Mouse (Mus musculus) heart, adult 18-20 months (tissue): ENCODE results near the gene Hdhd3. TPM values are rescaled to one million over a fixed set of nuclear protein-coding genes. Genes with fewer than 3 reads are reported as not detected.

Experiments
- DNase-seq, 2 experiments: peaks; one replicate each; pipeline ENCODE4 v3.0.0; 2021 to 2022; ENCODE audit warnings: mixed read lengths in 1 of 2
- long read RNA-seq, 2 experiments: library from polyadenylated mRNA; stranded (forward); transcript quantifications; one replicate each; pipeline ENCODE4 v2.0.0; 2021
- total RNA-seq, 2 experiments: library from RNA; stranded (reverse); gene quantifications; 2 replicates each; pipeline ENCODE4 v1.2.3; 2021

Gene Hdhd3
- total RNA-seq: 1 to 10 TPM; 3.4 to 4.0 TPM
- long read RNA-seq, experiment 1, partial matches to known transcripts: 0 of 4 reads
- long read RNA-seq, experiment 1, other reads (novel, unspliced or antisense): 0 of 4 reads
- long read RNA-seq, experiment 2, partial matches to known transcripts: 0 of 2 reads
- long read RNA-seq, experiment 2, other reads (novel, unspliced or antisense): 0 of 2 reads

GRCm38 (mm10) chr4:62503374-62503970 lies at the start of gene Hdhd3:
Hdhd3 (minus strand) TSS chr4:62503467.
- DNase-seq: no peak

GRCm38 (mm10) chr4:62551966-62552365 lies 48.7 kb upstream of the Hdhd3 start:
- DNase-seq: no peak

GRCm38 (mm10) chr4:62544801-62545200 lies 41.5 kb upstream of the Hdhd3 start:
- no peak for DNase-seq

- no peak for DNase-seq
These were observed 40.5 kb upstream of the Hdhd3 start for GRCm38 (mm10) chr4:62543782-62544181.

GRCm38 (mm10) chr4:62541802-62542201 lies 38.5 kb upstream of the Hdhd3 start:
- DNase-seq: no peak

GRCm38 (mm10) chr4:62533729-62534128 lies 30.5 kb upstream of the Hdhd3 start:
- no peak for DNase-seq

GRCm38 (mm10) chr4:62527655-62528054 lies 24.4 kb upstream of the Hdhd3 start:
- no peak for DNase-seq

GRCm38 (mm10) chr4:62526256-62526655 lies 23.0 kb upstream of the Hdhd3 start:
- DNase-seq: no peak

GRCm38 (mm10) chr4:62525489-62525811 lies 22.2 kb upstream of the Hdhd3 start:
- no peak for DNase-seq

GRCm38 (mm10) chr4:62524651-62525488 lies 21.6 kb upstream of the Hdhd3 start, which contains the start of the genes Pole3 and 4933430I17Rik:
Pole3 (minus strand) TSS chr4:62525068.
4933430I17Rik (plus strand) TSS chr4:62525369.
- DNase-seq: peak; percentile 96 to 99

GRCm38 (mm10) chr4:62520892-62521400 lies 17.7 kb upstream of the Hdhd3 start:
- DNase-seq: no peak

GRCm38 (mm10) chr4:62519849-62520233 lies 16.6 kb upstream of the Hdhd3 start, which contains the start of gene Alad:
Alad (minus strand) TSS chr4:62519918.
- DNase-seq: peak; percentile 92 to 94

GRCm38 (mm10) chr4:62519122-62519848 lies 16.0 kb upstream of the Hdhd3 start:
- DNase-seq: no peak

GRCm38 (mm10) chr4:62518416-62519121 lies 15.3 kb upstream of the Hdhd3 start:
- DNase-seq: peak; percentile 60 to 74

- no peak for DNase-seq
These were observed 14.5 kb upstream of the Hdhd3 start for GRCm38 (mm10) chr4:62517538-62518415.

GRCm38 (mm10) chr4:62517046-62517445 lies 13.8 kb upstream of the Hdhd3 start:
- no peak for DNase-seq

GRCm38 (mm10) chr4:62516579-62516978 lies 13.3 kb upstream of the Hdhd3 start:
- no peak for DNase-seq

- peak; percentile 70 to 89 for DNase-seq
These were observed 12.8 kb upstream of the Hdhd3 start for GRCm38 (mm10) chr4:62516079-62516478.

GRCm38 (mm10) chr4:62515490-62515889 lies 12.2 kb upstream of the Hdhd3 start:
- DNase-seq: no peak

GRCm38 (mm10) chr4:62514995-62515394 lies 11.7 kb upstream of the Hdhd3 start:
- DNase-seq: no peak
